Mouse (Mus musculus) heart, adult 2 months (tissue): ENCODE measurements at regions not wholly inside any gene's neighbourhood (a gene's known extent, or its start where the extent isn't known, plus 50 kb on each side); places are given as distances from the start of the nearest gene placed in this dataset.

ENCODE experiments used
- CTCF ChIP-seq: fragments of 200-600 bp; IDR thresholded peaks from 2 replicates; pipeline ENCODE4 v1.8.1; 2022; ENCODE audit warnings: antibody characterized with exemption, mild to moderate bottlenecking, moderate library complexity
- EP300 ChIP-seq: fragments of 200-500 bp; IDR thresholded peaks from 2 replicates; pipeline ENCODE4 v1.6.1; 2011; ENCODE audit warnings: low read depth, low read length, control low read depth; ENCODE audit not compliant: insufficient read depth
- POLR2A ChIP-seq: fragments of 200-500 bp; IDR thresholded peaks from 2 replicates; pipeline ENCODE4 v1.6.1; 2011; ENCODE audit warnings: mild to moderate bottlenecking, low read depth, low read length, control low read depth; ENCODE audit not compliant: insufficient read depth

- TF ChIP-seq CTCF, result no peak
- TF ChIP-seq POLR2A, result no peak
- TF ChIP-seq EP300, result no peak
Measured at GRCm38 (mm10) chr13:78451333-78452070, 251.9 kb upstream of the Nr2f1 start.
